Mouse (Mus musculus) neural tube, embryonic 15.5 days (tissue): ENCODE data around the gene Paqr4. TPM values are rescaled to one million over a fixed set of nuclear protein-coding genes. Genes with fewer than 3 reads are reported as not detected.

Experiments
- polyA plus RNA-seq: library from polyadenylated mRNA; unstranded; fragments of >200 nt; fragmentation: Nextera tagmentation; extraction: Ambion mirVana; gene quantifications from 2 replicates; pipeline ENCODE4 v1.2.1, GENCODE M21; 2015

The Paqr4 gene
- polyA plus RNA-seq, 1 experiment from 2014 or later = 60.0 TPM

Other genes with a start within 250 kb of the Paqr4 start
- gene Zfp213, start 176.6 kb downstream of the Paqr4 start, polyA plus RNA-seq = 16.0 and 16.4 TPM in 2 replicates
- 22.6 and 24.9 TPM in 2 replicates for gene Zfp13, start 141.4 kb downstream of the Paqr4 start, polyA plus RNA-seq
- not detected in 2 replicates for gene Zscan10, start 140.0 kb downstream of the Paqr4 start, polyA plus RNA-seq
- 2.1 and 2.5 TPM in 2 replicates for gene Mmp25, start 95.6 kb downstream of the Paqr4 start, polyA plus RNA-seq
- 0.84 TPM in 1 of 2 replicates, not detected in the other for gene Bicdl2, start 80.4 kb downstream of the Paqr4 start, polyA plus RNA-seq
- 129 and 149 TPM in 2 replicates for gene Hcfc1r1, start 67.3 kb downstream of the Paqr4 start, polyA plus RNA-seq
- 44.1 and 45.1 TPM in 2 replicates for gene Thoc6, start 67.0 kb downstream of the Paqr4 start, polyA plus RNA-seq
- 9.1 and 9.5 TPM in 2 replicates for gene Tnfrsf12a, start 63.4 kb downstream of the Paqr4 start, polyA plus RNA-seq
- 0.14 and 8.5 TPM in 2 replicates for gene Cldn6, start 61.6 kb downstream of the Paqr4 start, polyA plus RNA-seq
- gene Cldn9, start 56.8 kb downstream of the Paqr4 start, polyA plus RNA-seq = 1.1 TPM in 2 replicates
- 0.23 and 0.27 TPM in 2 replicates for gene 1520401A03Rik, start 18.1 kb downstream of the Paqr4 start, polyA plus RNA-seq
- 17.5 and 26.7 TPM in 2 replicates for gene Pkmyt1, start 14.5 kb downstream of the Paqr4 start, polyA plus RNA-seq
- 1.3 and 6.9 TPM in 2 replicates for gene Kremen2, start 5.0 kb upstream of the Paqr4 start, polyA plus RNA-seq
- 199 and 224 TPM in 2 replicates for gene Flywch1, start 30.7 kb upstream of the Paqr4 start, polyA plus RNA-seq
- 74.8 and 94.6 TPM in 2 replicates for gene Flywch2, start 45.2 kb upstream of the Paqr4 start, polyA plus RNA-seq
- gene Srrm2, start 49.7 kb upstream of the Paqr4 start, polyA plus RNA-seq = 479 and 502 TPM in 2 replicates
- 1,232 and 1,344 TPM in 2 replicates for gene Elob, start 88.3 kb upstream of the Paqr4 start, polyA plus RNA-seq
- not detected in 2 replicates for gene Prss33, start 95.2 kb upstream of the Paqr4 start, polyA plus RNA-seq
- gene Prss32, start 103.0 kb upstream of the Paqr4 start, polyA plus RNA-seq = 0.50 and 1.1 TPM in 2 replicates
- gene Prss41, start 103.3 kb upstream of the Paqr4 start, polyA plus RNA-seq = 1.9 and 2.0 TPM in 2 replicates
- gene Prss21, start 127.2 kb upstream of the Paqr4 start, polyA plus RNA-seq = not detected in 2 replicates
- gene Dcpp1, start 140.0 kb upstream of the Paqr4 start, polyA plus RNA-seq = not detected in 2 replicates
- not detected in 2 replicates for gene Dcpp2, start 140.0 kb upstream of the Paqr4 start, polyA plus RNA-seq
- not detected in 2 replicates for gene Dcpp3, start 176.6 kb upstream of the Paqr4 start, polyA plus RNA-seq
- not detected in 2 replicates for gene Sbp, start 200.8 kb upstream of the Paqr4 start, polyA plus RNA-seq
- gene Sbpl, start 214.4 kb upstream of the Paqr4 start, polyA plus RNA-seq = not detected in 2 replicates
- gene Prss30, start 239.7 kb upstream of the Paqr4 start, polyA plus RNA-seq = 0.96 TPM in 1 of 2 replicates, not detected in the other